Comparison of ENCODE assay signal across 21 mouse cellular contexts in the genomic region with DNA sequence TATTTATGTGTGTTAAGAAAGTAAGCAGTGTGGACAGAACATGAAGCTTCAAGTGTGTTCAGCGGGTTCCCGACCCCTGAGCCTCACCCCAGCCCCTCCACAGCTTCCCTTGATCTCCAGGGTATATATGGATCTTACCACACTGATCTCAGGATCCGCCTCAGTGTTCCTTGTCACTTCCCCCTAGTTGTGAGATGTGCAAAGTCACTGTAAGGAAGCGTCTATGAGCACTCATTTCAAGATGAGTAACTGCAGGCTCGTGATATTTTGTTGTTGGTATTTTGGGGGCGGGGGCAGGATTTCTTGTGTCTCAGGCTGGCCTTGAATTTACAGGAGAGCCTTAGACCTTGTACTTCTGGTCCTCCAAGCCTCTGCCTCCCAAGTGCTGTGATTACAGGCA. TPM values are rescaled to one million over a fixed set of nuclear protein-coding genes. Genes with fewer than 3 reads are reported as not detected.
A peak's percentile ranks its signal among the peaks of the same experiment; 100 is the strongest.
DNase-seq lines count a peak whose midpoint lies in the region; ATAC-seq and TF ChIP-seq lines count a peak whose summit lies in the region.
"Had no signal": no experiment of that assay in that cellular context is flagged by ENCODE, and none has a peak within 500 bp of the region (broad histone marks: within the 10 kb centered on the region; RNA-seq: fewer than 3 reads in every experiment).

No protein-coding gene starts in this region.

- peaks cover 24% of the 10 kb centered on the region for H3K4me1 ChIP-seq in cerebellum, adult 2 months (ENCODE audit: control insufficient read depth, insufficient read depth, low read length)
- H3K4me1 ChIP-seq: forebrain, embryonic 12.5 days; heart, embryonic 15.5 days; hindbrain, embryonic 15.5 days had no signal

- WGBS in cerebellum, adult 2 months: 90% methylated on average over 6 of the region's 6 CpGs

- intact Hi-C loops in left cerebral cortex, postnatal 36 days (cut with DNase I): no loop called here

- no peak overlapping the region for H3K4me3 ChIP-seq in cerebellum, adult 2 months (replicated peaks; ENCODE audit: insufficient read depth, low read depth, low read length)
- H3K4me3 ChIP-seq: embryonic facial prominence, embryonic 13.5 days; forebrain, embryonic 12.5 days; heart, adult 2 months; heart, embryonic 15.5 days; hindbrain, embryonic 10.5 days; hindbrain, embryonic 15.5 days had no signal

- no peak for ATAC-seq in monocyte, adult 5-6 weeks (replicated peaks; ENCODE audit: insufficient number of reproducible peaks, low FRiP score, low TSS enrichment, poor library complexity, severe bottlenecking)
- ATAC-seq in hematopoietic stem cell, adult 5-6 weeks (replicated peaks in 1 of 2; ENCODE audit: insufficient read depth in 1 of 2, low FRiP score in 2 of 2, low TSS enrichment in 1 of 2, low read depth in 1 of 2, poor library complexity in 2 of 2, severe bottlenecking in 2 of 2): peak; percentile 17 to 41; a peak in 1 of 4 replicates
- ATAC-seq in neutrophil, adult 5-6 weeks (ENCODE audit: extremely low read depth, insufficient number of reproducible peaks, low FRiP score, poor library complexity, severe bottlenecking): peak; percentile 35; the same call in 1 of the 2 replicates
- ATAC-seq: activated CD4-positive, CD25-positive, alpha-beta regulatory T cell, adult 4 months; forebrain, embryonic 16.5 days; Patski had no signal

- no peak for TF ChIP-seq CTCF in cerebellum, adult 2 months (IDR thresholded peaks at IDR 0.05; ENCODE audit: borderline replicate concordance, insufficient read depth, low read depth, low read length)

- no peaks in the 10 kb centered on the region for H3K27me3 ChIP-seq in cerebellum, adult 2 months (ENCODE audit: control insufficient read depth, insufficient read depth, low read length)
- H3K27me3 ChIP-seq: embryonic facial prominence, embryonic 13.5 days; forebrain, embryonic 12.5 days; heart, embryonic 15.5 days; hindbrain, embryonic 15.5 days; Patski had no signal

- DNase-seq in cerebellum, adult 9-10 months: peak; percentile 14
- DNase-seq in cerebellum, adult 2 months: no peak
- DNase-seq in monocyte, adult 2 months (ENCODE audit: low read depth in 1 of 2, low spot score in 2 of 2): peak; percentile 18
- no peak for DNase-seq in left cerebral cortex, postnatal 36 days (ENCODE audit: low spot score in 2 of 2)
- DNase-seq in cerebellum, adult 11 months: no peak
- DNase-seq: adrenal gland, postnatal 14 days; cerebellum, postnatal 10 days; gastrocnemius, postnatal 10 days; heart, adult 2 months; heart, postnatal 14 days had no signal

- H3K27ac ChIP-seq in cerebellum, adult 2 months (ENCODE audit: insufficient read depth, low read length): no peak overlapping the region
- H3K27ac ChIP-seq: embryonic facial prominence, embryonic 13.5 days; forebrain, embryonic 12.5 days; heart, adult 2 months; heart, embryonic 15.5 days; hindbrain, embryonic 10.5 days; hindbrain, embryonic 15.5 days had no signal

- no peak for TF ChIP-seq POLR2A in cerebellum, adult 2 months (IDR thresholded peaks at IDR 0.05; ENCODE audit: borderline replicate concordance, insufficient read depth, low read length)

RNA-seq across cellular contexts. Expression of gene Dop1b, which starts 38.8 kb away (rescaled TPM):
- 102 and 103 TPM in 2 replicates for polyA plus RNA-seq in cerebellum, adult 2 months (2012; rRNA removed)
- 15.1 to 33.2 TPM (median 15.3 TPM) in 3 replicates for total RNA-seq in monocyte, adult 5-6 weeks (2017)
- total RNA-seq in hematopoietic stem cell, adult 5-6 weeks (2017): 11.2 and 13.4 TPM in 2 replicates
- 48.0 and 48.8 TPM in 2 replicates for total RNA-seq in neutrophil, adult 5-6 weeks (2017)
- total RNA-seq in left cerebral cortex, postnatal 36 days (2021): 100 to 1,000 TPM in 1 of 2 experiments, 10 to 100 TPM in 1; 90.5 to 103 TPM

Comparison
In these comparisons a context has a peak if more than half of its experiments do, and no peak if none do; other contexts are left out.
1. DNase-seq: peak in cerebellum, adult 9-10 months (single experiment) and monocyte, adult 2 months (2 of 2); none in cerebellum, adult 2 months (0 of 2), left cerebral cortex, postnatal 36 days (0 of 2) and cerebellum, adult 11 months (single experiment).